Mouse (Mus musculus) heart, postnatal 0 days (tissue): ENCODE results near the gene Galnt17.

Experiments
- CTCF ChIP-seq: IDR thresholded peaks from 2 replicates; pipeline ENCODE4 v1.5.1; 2016; ENCODE audit warnings: antibody characterized with exemption, control low read depth, low read depth
- EP300 ChIP-seq: IDR thresholded peaks from 2 replicates; pipeline ENCODE4 v1.6.1; 2016; ENCODE audit warnings: antibody characterized with exemption, low read depth

- TF ChIP-seq CTCF (no peak), EP300 (no peak)
Observed at GRCm38 (mm10) chr5:131286680-131287079, 21.6 kb downstream of the Galnt17 start.
